44 mouse cellular contexts compared by ENCODE assay signal in genomic region chr4:35148326-35148725, GRCm38 (mm10). TPM values are rescaled to one million over a fixed set of nuclear protein-coding genes. Genes with fewer than 3 reads are reported as not detected.
"Had no signal": no experiment of that assay in that cellular context is flagged by ENCODE, and none has a peak within 500 bp of the region (broad histone marks: within the 10 kb centered on the region; RNA-seq: fewer than 3 reads in every experiment).

No protein-coding gene starts in this region.

- H3K4me2 ChIP-seq: limb, embryonic 12.5 days; limb, embryonic 13.5 days; limb, embryonic 15.5 days; liver, embryonic 11.5 days; liver, embryonic 12.5 days; liver, embryonic 13.5 days; liver, embryonic 15.5 days; lung, embryonic 14.5 days; lung, embryonic 15.5 days; midbrain, embryonic 12.5 days; midbrain, embryonic 13.5 days; neural tube, embryonic 12.5 days had no signal

- H3K4me3 ChIP-seq: left cerebral cortex, adult 2 months; limb, embryonic 10.5 days; limb, embryonic 12.5 days; limb, embryonic 13.5 days; limb, embryonic 15.5 days; liver, embryonic 12.5 days; liver, embryonic 13.5 days; liver, embryonic 15.5 days; lung, embryonic 15.5 days; megakaryocyte, embryonic 14.5 days; midbrain, embryonic 10.5 days; midbrain, embryonic 12.5 days; midbrain, embryonic 13.5 days; myocyte; neural tube, embryonic 12.5 days had no signal

- DNase-seq: left cerebral cortex, postnatal 4 days; liver; liver, embryonic 13.5 days; lung, adult 18-20 months; lung, adult 2 months; lung, embryonic 14.5 days; lung, postnatal 10 days; lung, postnatal 14 days; lung, postnatal 36 days; lung, postnatal 4 days; midbrain, embryonic 14.5 days had no signal

- H3K9me3 ChIP-seq: limb, embryonic 10.5 days; limb, embryonic 12.5 days; limb, embryonic 13.5 days; limb, embryonic 15.5 days; liver, embryonic 12.5 days; liver, embryonic 13.5 days; liver, embryonic 15.5 days; lung, embryonic 15.5 days; megakaryocyte, embryonic 14.5 days; midbrain, embryonic 10.5 days; midbrain, embryonic 12.5 days; midbrain, embryonic 13.5 days; neural tube, embryonic 12.5 days had no signal

- H3K27ac ChIP-seq: left cerebral cortex, adult 2 months; limb, embryonic 10.5 days; limb, embryonic 12.5 days; limb, embryonic 13.5 days; limb, embryonic 15.5 days; liver, embryonic 12.5 days; liver, embryonic 13.5 days; liver, embryonic 14.5 days; liver, embryonic 15.5 days; lung, embryonic 15.5 days; macrophage; midbrain, embryonic 10.5 days; midbrain, embryonic 12.5 days; midbrain, embryonic 13.5 days; neural tube, embryonic 12.5 days had no signal

- H3K36me3 ChIP-seq: limb, embryonic 10.5 days; limb, embryonic 12.5 days; limb, embryonic 13.5 days; limb, embryonic 15.5 days; liver, embryonic 12.5 days; liver, embryonic 13.5 days; liver, embryonic 15.5 days; lung, embryonic 15.5 days; midbrain, embryonic 10.5 days; midbrain, embryonic 12.5 days; midbrain, embryonic 13.5 days; neural tube, embryonic 12.5 days had no signal

- H3K4me1 ChIP-seq: liver, embryonic 12.5 days; liver, embryonic 13.5 days; liver, embryonic 15.5 days; lung, embryonic 15.5 days; megakaryocyte, embryonic 14.5 days; midbrain, embryonic 10.5 days; midbrain, embryonic 12.5 days; midbrain, embryonic 13.5 days; neural tube, embryonic 12.5 days had no signal

- H3K9ac ChIP-seq: limb, embryonic 12.5 days; limb, embryonic 13.5 days; limb, embryonic 15.5 days; liver, embryonic 12.5 days; liver, embryonic 13.5 days; liver, embryonic 14.5 days; liver, embryonic 15.5 days; lung, embryonic 14.5 days; lung, embryonic 15.5 days; midbrain, embryonic 12.5 days; midbrain, embryonic 13.5 days; neural tube, embryonic 12.5 days had no signal

- H3K27me3 ChIP-seq: limb, embryonic 12.5 days; limb, embryonic 13.5 days; limb, embryonic 15.5 days; liver, embryonic 12.5 days; liver, embryonic 13.5 days; liver, embryonic 15.5 days; lung, embryonic 15.5 days; megakaryocyte, embryonic 14.5 days; midbrain, embryonic 12.5 days; midbrain, embryonic 13.5 days; neural tube, embryonic 12.5 days had no signal

- ATAC-seq: liver, embryonic 12.5 days; lung, postnatal 0 days; midbrain, embryonic 13.5 days; midbrain, embryonic 16.5 days had no signal

RNA-seq across cellular contexts. Expression of gene Ifnk, which starts 3.5 kb away (rescaled TPM):
- total RNA-seq: left cerebral cortex, adult 18-20 months; left cerebral cortex, adult 2 months; left cerebral cortex, adult 8-10 months; left cerebral cortex, postnatal 10 days; left cerebral cortex, postnatal 14 days; left cerebral cortex, postnatal 25 days; left cerebral cortex, postnatal 36 days; left cerebral cortex, postnatal 4 days; megakaryocyte progenitor cell, adult 5-6 weeks; megakaryocyte, adult 5-6 weeks; megakaryocyte-erythroid progenitor cell, adult 5-6 weeks; midbrain, postnatal 0 days; monocyte, adult 5-6 weeks had no signal
- polyA plus RNA-seq: limb, embryonic 11.5 days; limb, embryonic 14.5 days; liver, embryonic 11.5 days; liver, embryonic 12.5 days; liver, embryonic 14.5 days; lung, adult 2 months; lung, embryonic 16.5 days; macrophage; midbrain, embryonic 13.5 days; midbrain, embryonic 14.5 days; midbrain, embryonic 16.5 days; midbrain, postnatal 0 days; myocyte; neural tube, embryonic 12.5 days had no signal
